Mouse (Mus musculus): ENCODE results near the gene Plekhh3.

Plekhh3 gene

DNA sequence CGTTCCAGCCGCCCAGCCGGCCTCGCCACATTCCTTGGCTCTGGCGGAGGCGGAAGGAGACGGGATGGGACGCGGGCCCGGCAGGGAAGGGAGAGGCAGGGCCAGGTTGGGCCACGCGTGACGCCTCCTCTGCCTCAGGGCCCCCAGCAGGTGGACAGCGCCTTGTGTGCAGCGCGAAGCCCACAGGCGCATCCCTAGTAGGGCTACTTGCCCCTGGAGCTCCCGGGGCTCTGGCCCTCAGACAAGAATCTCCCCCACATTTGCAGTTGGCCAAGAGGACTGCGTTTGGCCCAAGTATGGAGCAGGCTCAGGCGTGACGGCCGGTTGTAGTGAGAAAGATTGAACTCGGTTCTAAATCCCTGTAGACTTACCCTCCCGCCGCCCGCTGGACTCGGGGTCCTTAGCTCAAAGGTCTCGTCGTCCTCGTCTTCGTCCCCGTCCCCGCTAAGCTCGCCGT lies 769 bp downstream of the Plekhh3 start, which contains the start of gene Cntnap1:
Cntnap1 (plus strand) TSS at position 170 of the 457 bp plus-strand sequence.
- DNase-seq = peak; percentile 98

DNA sequence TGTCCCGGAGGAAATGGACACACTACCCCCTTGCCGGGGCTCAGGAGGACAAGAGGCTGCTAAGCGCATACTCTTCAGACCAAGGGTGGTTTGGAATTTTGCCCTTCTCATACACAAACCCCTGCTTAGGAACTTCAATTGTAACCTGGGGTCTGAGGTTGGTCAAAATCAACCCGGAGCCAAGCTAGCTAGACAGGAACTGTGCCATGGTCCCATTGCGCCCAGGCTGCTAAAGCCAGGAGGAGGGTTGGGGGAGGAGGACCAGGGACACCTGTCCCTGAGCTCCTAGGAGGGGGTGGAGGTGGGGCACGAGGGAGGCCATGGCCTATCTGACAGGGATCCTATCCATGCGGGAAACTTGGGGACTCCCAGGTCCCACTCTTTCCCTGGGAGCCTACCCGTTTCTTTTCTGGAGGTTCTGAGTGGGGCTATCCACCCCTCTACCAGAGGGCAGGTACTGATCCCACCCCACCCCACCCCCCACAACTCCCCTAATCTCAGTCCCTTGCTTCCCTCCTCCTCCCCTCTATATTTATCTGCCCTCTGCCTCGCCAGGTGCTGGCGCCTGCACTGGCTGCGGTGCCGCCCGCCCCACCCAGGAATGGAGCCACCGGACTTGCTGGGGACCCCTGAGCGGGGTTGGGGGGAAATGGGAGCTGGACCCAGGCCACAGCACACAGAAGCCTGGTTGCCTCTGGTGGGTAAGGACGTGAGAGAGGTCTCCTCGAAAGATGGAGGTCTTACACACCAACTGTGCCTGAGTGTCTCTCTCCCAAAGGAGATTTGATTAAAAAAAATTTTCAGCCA lies 1.6 kb downstream of the Plekhh3 start:
- DNase-seq = peak; percentile 95

DNA sequence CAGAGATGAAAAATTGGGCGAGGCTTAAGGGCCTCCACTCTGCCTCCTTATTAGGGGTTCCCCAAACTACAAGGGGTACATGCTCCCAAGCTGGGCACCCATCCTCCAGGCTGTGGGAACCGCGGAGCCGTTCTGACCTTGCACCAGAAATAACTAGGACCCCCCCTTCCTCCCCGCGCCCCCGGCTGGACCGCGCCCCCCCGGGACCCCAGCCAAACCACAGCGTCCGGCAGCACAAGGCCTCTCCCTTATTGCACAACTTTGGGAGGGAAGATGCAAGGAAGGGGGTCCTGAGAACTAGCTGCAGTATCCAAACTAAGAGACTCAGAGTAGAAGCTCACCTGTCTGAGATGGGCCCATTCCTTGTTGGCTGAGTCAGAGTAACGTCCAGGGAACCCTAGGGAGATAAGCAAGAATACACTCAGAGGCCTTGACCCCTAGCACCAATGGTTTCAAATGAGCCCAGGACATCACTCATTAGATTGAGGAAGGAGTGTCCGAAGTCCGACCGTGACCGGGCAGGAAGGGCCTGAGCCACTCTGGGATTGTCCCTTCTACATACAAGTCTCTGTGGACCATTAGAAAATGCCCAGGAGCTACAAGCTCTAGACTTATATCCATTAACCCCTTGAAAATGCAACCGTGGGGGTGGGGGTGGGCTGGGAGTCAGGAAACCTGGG lies 2.7 kb downstream of the Plekhh3 start:
- DNase-seq = peak; percentile 99

DNA sequence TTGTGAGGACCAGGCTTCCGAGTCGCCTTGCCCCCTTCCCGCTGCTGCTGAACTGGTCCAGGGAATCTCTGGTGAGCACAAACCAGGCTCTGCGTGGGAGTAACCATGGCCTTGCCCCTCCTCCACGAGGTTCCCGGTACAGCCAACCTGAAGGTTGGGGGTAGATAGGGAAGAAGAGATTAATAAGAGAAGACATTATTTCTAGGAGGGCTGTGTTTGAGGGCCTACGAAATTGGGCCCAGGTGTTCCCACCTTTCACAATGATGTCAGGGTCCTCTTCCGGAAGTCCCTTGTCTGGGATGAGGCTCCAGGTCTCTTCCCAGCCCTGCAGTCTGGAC lies 3.2 kb downstream of the Plekhh3 start:
- DNase-seq = peak; percentile 94

DNA sequence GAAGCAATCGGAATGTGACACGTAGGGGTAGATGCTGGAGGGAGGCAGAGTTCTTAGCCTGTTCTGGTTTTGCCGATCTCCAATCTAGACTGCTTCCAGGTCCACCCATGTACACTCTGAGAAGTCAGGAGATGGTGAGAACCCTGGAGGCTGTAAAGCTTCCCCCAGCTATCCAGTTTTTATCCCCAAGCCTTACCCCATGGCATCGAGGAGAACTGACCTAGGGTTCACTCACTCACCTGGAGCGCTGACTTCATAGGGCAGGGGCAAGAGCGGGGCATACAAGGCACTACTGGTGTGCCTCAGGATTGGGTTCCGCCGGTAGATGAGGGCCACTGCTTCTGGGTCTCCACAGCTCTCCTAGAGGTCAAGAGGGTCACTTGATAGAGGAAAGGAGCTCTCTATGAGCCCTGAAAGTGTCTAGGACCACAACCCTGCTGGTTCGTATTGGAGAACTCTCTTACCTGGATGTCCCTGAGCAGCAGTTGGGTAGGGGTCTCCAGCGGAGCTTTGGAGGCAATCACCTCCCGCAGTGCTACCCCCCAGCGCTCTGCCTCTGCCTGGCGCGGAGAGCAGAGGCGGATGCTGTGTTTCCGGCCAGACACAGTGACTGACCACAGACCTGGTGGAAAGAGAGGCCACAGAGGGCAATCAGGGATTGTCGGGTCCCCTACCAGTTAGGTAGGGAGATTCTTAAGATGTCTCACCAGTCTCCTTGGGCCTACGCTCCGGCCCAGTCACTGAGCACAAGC lies 3.8 kb downstream of the Plekhh3 start:
- peak; percentile 91 for DNase-seq

DNA sequence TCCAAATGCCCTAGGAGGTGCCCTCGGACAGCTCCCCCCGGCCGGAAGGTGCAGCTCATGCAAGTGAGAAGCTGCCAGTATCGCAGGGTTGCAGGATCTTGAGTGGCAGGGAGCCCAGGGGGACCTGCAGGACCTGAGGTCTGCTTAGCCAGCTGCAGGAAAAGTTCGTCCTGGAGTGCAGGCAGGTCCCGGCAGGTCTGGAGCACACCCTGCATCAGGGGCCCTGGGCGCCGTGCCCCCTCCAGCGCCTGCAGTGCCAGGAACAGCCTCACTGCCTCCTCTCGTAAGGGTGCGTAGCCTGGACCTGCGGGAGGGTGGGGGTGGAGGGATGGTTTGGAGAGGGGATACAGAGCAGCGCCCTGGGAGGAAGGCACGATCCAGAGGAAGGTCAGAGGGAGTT lies 4.8 kb downstream of the Plekhh3 start:
- peak; percentile 91 for DNase-seq

DNA sequence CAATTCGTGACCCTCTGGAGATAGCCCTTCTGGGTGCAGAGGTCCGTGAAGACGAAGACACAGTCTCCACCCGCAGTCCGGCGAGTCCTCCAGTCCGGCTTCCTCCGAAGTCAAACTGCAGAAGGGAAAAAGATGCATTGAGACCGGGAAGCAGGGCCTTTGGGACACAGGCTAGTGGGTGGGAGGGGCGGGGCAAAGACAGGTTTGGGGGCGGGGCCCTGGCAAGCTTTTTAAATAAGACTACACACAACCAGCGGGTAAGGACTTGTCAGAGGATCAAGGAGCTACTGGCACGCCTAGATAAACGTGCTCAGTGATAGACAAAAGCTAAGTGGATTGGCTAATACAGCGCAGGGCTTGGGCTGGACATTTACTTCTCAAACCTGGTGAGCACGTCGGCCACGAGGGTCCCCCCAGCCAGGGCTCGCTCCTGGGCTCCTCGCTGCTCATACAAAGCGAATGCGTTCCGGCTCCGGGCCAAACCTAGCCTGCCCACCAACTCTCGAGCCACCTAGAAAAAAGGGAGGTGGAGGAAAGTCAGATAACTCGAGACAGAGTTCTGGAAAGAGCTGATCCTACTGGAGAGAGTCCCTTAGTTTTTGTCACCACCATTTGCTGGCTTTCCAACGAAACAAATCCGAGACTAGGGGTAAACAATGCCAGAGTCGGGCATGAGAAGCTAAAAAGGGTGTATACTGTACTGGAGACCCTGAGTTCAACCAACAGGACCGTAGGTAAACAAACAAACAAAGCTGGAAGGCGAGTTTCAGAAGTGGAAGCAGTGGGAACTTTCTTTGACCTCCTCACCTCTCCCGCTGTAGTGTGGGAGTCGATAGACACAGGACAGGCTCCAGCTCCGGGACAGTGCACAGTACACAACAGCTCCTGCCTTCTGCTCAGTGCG lies 6.2 kb downstream of the Plekhh3 start:
- peak; percentile 93 for DNase-seq

DNA sequence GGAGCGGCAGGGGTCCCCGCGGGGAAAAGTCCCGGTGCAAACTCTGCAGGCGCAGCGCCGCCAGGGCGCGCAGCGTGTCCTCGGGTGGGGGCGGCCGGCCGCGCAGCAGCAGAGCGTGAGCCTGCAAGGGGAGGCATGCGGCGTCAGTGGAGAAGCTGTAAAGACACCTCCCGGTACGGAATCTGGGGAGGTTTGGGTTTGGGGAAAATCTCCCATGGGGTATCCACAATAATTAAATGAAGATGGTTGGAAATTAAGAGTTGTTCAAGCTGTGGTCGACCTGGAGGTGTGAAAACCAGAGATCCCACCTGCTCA lies 6.8 kb downstream of the Plekhh3 start:
- DNase-seq = peak; percentile 93

DNA sequence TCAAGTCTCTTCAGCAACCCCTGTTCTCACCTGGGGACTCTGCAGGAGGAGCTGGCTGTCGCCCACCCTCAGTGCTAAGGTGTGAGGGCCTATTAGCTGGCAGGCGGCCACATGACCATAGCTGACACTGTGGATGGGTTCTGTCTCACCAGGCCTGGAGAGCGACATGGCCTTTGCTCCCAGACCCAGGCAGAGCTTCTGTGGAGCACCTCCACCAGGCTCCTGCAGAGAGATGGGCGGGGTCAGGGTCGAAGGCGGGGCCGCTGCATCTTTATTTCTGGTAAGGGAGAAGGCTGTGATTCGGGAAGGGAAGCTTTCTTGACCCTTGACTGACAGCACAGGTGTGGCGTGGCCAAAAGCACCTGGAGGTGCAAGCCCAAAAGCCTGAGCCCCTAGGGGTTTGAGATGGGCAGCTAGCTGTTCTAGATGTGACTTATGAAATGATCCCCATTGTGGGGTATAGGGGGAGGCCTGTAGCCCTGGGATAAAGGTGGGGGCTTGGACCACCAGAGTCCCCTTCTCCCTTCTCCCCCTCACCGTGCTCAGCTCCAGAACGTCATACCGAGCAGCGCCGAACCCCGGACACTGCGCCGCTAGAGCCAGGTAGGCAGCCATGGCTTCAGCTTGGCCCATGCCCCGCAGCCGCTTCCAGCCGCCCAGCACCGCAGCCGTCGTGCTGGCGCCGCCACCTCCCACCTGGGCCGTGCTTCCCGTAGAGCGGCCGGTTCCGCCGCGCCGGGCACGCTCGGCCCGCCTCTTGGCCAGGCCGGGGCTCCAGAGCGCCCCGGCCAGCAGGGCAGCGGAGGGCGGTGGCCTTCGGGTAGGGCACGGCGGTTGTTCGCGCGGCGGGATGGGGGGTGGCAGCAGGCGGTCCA lies 7.4 kb downstream of the Plekhh3 start:
- DNase-seq = peak; percentile 96

DNA sequence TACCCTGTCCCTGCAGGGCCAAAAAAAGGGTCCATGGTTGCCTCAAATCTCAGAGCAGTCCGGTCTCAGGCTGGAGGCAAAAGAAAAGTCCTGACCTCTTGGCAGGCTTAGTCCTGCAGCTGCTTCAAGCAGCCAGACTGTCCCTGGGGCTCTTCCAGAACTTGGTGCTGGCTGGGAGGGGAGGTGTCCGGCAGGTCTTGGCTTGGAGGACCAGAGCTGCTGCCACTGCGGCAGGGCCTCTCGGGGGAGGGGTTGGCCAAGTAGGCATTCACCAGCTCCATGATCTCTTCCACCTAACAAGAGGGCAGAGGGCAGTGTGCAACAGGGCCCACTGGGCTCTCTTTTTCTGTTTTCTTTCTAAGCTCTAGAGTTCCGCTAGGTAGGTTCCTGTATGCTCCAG lies 8.4 kb downstream of the Plekhh3 start:
- DNase-seq = peak; percentile 99

DNA sequence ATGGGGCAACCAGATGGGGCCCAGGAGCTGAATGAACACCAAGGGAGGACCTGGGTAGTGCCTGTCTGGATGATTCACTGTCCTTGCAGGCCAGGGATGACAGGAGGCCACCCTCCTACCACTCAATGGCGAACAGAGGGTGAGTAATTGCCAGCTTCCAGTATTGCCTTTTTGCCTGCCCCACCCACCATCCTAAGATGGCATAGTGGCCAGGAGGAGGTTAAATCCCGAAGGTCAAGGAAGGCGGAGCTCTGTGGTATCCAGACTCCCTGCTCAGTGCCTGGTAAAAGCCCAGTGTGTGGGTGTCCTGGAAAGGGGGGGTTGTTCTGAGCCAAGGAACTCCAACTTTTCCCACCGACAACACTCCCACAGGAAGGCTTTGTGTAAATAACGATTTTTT lies 8.8 kb downstream of the Plekhh3 start:
- DNase-seq = no peak

DNA sequence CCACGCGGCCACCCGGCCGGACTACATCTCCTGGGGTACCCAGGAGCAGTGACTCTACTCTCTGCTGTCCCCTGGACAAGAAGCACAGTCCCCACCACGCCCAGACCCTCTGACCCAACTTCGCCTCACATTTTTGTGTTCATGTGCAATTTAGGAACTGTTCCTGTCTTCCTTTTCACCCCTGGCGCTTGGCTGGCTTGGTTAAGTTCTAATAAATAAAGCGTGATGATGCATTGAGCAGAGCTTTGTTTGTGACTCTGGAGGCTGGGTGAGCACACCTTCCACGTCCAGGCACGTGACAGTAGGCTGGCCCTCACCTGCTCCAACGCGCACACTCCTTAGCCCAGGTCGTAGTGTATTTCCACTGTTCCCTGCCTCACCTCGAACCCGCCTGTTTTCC lies 9.6 kb downstream of the Plekhh3 start:
- DNase-seq = peak; percentile 91

DNA sequence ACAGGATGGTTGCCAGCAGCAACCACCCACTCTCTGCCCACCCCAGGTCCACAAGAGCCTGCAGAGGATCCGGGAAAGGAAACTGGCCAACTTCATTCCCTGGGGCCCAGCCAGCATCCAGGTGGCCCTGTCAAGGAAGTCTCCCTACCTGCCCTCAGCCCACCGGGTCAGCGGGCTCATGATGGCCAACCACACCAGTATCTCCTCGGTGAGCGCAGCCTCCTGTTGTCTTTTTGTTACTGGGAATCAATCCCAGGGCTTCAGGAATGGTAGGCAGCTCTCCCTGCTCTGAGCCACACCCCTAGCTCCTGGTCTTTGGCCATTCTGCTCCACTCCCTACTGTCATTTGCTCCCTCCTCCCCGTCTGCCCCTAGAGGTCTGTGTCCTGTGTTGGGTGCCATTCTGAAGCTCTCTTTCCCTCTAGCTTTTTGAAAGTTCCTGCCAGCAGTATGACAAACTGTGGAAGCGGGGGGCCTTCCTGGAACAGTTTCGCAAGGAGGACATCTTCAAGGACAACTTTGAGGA lies 10.1 kb downstream of the Plekhh3 start:
- DNase-seq = peak; percentile 91

DNA sequence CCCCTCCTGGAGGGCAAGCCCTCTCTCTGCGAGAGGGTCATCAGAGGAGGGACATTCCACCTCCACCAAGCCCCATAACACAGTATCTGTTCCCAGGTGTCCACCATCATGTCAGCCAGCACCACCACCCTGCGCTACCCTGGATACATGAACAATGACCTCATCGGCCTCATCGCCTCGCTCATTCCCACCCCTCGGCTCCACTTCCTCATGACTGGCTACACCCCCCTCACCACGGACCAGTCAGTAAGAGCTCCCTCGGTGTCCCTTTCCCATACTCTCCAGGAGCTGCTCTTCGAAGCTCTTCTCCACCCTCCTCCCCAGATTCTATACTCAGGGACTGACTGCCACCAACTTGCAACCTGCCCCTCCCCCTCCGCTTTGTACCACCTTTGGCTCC lies 11.0 kb downstream of the Plekhh3 start:
- DNase-seq = peak; percentile 95

DNA sequence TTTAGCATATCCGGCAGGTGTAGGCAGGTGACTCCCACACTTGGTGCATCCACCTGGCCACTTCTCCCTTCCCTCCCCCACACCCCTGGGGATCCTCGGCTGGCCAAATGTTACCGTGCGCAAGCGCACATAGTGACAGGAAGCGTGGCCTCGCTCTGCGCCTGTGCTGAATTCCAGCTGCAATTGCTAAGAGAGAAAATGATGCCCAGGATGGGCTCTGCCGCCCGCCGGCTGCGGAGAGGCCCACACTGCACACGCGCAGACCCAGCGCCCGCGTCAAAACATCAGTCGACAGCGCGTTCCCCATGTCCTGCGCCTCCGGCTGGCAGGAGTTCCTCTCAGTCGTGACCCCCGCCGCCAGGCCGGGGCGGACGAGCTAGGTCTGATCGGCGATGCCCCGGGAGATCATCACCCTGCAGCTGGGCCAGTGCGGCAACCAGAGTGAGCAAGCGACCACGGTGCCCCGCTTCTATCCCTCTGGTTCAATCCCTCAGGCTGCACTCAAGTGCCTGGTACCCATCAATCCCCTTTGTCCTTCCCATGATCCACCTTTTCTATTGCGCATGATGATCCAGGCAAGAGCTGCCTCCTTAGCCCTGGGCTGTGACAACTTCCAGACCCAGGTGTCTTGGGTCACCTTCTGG lies 15.3 kb downstream of the Plekhh3 start, which contains the start of gene Tubg2:
Tubg2 (plus strand) TSS at position 180 of the 644 bp plus-strand sequence.
- peak; percentile 97 for DNase-seq

DNA sequence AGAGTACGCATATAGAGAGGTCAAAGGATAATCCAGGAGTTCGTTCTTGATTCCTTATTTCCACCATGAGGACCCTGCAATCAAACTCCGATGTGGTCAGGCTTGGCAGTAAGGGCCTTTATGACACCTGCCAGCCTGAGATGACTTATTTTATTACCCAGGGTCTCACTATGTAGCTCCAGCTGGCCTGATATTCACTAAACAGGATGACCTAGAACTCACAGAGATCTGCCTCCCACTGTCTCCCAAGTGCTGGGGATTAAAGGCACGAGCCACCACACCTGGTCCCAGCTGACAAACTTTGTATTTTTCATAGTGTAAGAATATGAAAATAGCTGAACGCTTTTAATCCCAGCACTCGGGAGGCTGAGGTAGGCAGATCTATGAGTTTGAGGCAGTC lies 16.0 kb downstream of the Plekhh3 start:
- DNase-seq = peak; percentile 71

DNA sequence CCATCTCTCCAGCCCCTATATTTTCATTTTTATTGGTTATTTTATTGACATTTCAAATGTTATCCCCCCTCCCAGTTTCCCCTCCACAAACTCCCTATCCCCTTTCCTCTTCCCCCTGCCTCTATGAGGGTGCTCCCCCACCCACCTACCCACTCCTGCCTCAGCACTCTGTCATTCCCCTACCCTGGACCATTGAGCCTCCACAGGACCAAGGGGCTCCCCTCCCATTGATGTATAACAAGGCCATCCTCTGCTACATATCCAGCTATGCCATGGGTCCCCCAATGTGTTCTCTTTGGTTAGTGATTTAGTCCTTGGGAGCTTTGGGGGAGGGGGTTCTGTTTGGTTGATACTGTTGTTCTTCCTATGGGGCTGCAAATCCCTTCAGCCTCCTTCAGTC lies 16.5 kb downstream of the Plekhh3 start:
- peak; percentile 72 for DNase-seq

DNA sequence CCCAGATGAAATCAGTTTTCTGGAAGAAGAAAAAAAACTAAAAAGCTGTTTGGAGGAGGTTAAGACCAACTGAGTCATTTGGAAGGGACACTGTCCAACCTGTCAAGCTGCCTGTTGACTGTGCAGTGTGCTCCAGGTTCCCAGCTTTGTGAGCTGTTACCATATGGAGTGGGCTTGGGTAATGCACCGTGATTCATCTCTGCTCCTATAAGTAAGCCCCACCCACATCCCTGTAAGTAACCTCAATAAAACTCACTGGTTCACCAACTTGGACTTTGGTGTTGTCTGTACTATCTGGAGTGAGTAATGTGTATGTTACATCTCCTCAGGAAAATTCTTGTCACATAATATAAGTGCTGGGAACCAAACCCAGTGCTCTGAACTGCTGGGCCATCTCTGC lies 18.3 kb downstream of the Plekhh3 start:
- DNase-seq = peak; percentile 65

DNA sequence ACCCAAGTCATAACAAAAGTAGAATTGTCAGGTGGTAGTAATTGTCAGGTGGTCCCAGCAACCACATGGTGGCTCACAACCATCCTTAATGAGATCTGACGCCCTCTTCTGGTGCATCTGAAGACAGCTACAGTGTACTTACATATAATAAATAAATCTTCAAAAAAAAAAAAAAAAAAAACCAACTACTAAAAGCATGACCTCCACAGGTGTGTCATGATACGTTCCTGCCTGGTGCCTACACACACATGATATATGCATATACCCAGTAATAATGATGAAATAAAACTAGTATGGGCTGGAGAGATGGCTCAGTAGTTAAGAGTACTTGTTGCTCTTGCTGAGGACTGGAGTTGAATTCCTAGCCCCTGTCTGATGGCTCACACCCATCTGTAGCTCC lies 20.1 kb downstream of the Plekhh3 start:
- no peak for DNase-seq

DNA sequence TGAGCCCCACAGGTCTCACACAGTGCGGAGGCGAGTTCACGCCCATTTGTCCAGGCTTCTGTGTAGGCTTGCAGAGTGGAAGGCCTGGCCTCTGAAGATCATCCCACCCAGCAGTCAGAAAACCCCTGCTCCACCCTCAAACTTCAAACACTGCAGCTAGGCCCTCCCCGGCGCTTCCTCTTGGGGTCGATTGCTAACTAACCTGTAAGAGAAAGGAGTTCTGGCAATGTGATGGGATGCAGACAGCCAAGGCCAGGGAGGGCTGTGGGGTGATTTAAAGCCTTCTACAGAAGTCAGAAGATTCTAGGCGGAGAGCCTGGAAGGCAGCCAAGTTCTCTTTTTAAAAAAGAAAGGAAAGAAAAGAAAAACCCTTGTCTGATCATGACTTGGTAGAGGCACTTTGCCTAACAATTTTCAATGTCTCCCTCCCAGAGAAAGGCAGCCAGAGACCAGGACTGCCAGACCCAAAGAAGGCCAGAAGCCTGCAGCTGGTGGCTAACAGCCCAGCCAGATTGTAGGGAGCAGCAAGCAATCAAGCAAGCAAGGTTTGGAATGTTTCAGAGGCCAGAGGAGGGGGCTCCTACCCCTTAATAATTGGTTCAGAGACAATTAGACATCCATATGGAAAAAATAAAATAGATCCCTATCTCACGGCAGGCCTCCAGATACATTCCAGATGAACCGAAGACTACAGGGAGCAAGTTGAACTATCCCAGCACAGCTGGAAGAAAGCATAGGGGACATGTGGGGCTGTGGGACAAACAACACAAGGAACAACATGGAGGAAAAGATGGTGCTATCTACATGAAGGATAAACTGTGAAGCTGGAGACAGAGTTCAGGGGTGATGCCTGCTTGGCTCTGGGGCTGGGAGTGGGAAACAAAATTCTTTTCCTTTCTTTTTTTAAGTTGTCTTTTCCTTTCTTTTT lies 21.7 kb downstream of the Plekhh3 start:
- peak; percentile 97 for DNase-seq
